Mouse (Mus musculus): ENCODE results near the gene Ahcyl2. TPM values are rescaled to one million over a fixed set of nuclear protein-coding genes. Genes with fewer than 3 reads are reported as not detected.

Ahcyl2 gene
- polyA plus RNA-seq, 1 experiment from 2014 or later = 74.7 TPM

- no peaks in the 10 kb centered on the region for H3K9me3 ChIP-seq (ENCODE audit: control insufficient read depth)
- H3K4me2 ChIP-seq (replicated peaks; ENCODE audit: low read depth) = no peak overlapping the region; the same call in 1 of the 2 replicates
- TF ChIP-seq CTCF (IDR thresholded peaks at IDR 0.05; ENCODE audit: low read depth) = no peak
- H3K36me3 ChIP-seq (ENCODE audit: control insufficient read depth, insufficient read depth) = no peaks in the 10 kb centered on the region
- H3K27me3 ChIP-seq (replicated peaks; ENCODE audit: control insufficient read depth, insufficient read depth, low read length) = no peaks in the 10 kb centered on the region
- no peak overlapping the region for H3K4me3 ChIP-seq (ENCODE audit: low read depth, low read length)
- H3K9ac ChIP-seq (ENCODE audit: low read depth, low read length) = no peak overlapping the region
- peak; percentile 50 for ATAC-seq
- 20% methylated on average over 3 of the region's 3 CpGs for WGBS
- peaks cover 7% of the 10 kb centered on the region for H3K4me1 ChIP-seq (replicated peaks; ENCODE audit: control insufficient read depth, insufficient read depth, low read length)
- peak overlapping the region; percentile 89 for H3K27ac ChIP-seq (ENCODE audit: low read depth, low read length)
These were observed 81.0 kb downstream of the Ahcyl2 start for GRCm38 (mm10) chr6:29848808-29849207.

GRCm38 (mm10) chr6:29850096-29850495 lies 82.3 kb downstream of the Ahcyl2 start:
- Histone ChIP-seq H3K4me3 (ENCODE audit: low read depth, low read length) (no peak overlapping the region), H3K27me3 (replicated peaks; ENCODE audit: control insufficient read depth, insufficient read depth, low read length) (no peaks in the 10 kb centered on the region), H3K27ac (ENCODE audit: low read depth, low read length) (peak overlapping the region; percentile 89), H3K4me2 (replicated peaks; ENCODE audit: low read depth) (no peak overlapping the region), H3K4me1 (replicated peaks; ENCODE audit: control insufficient read depth, insufficient read depth, low read length) (peaks cover 7% of the 10 kb centered on the region), H3K36me3 (ENCODE audit: control insufficient read depth, insufficient read depth) (no peaks in the 10 kb centered on the region), H3K9ac (ENCODE audit: low read depth, low read length) (no peak overlapping the region), H3K9me3 (ENCODE audit: control insufficient read depth) (no peaks in the 10 kb centered on the region)
- TF ChIP-seq CTCF (IDR thresholded peaks at IDR 0.05; ENCODE audit: low read depth) = no peak
- ATAC-seq = no peak
- WGBS = 76% methylated on average over 1 of the region's 1 CpGs

- H3K27me3 ChIP-seq (replicated peaks; ENCODE audit: control insufficient read depth, insufficient read depth, low read length) = no peaks in the 10 kb centered on the region
- H3K9me3 ChIP-seq (ENCODE audit: control insufficient read depth) = no peaks in the 10 kb centered on the region
- WGBS = 52% methylated on average over 2 of the region's 2 CpGs
- H3K9ac ChIP-seq (ENCODE audit: low read depth, low read length) = no peak overlapping the region
- H3K27ac ChIP-seq (ENCODE audit: low read depth, low read length) = peak overlapping the region; percentile 89; the same call in 1 of the 2 replicates
- peaks cover 7% of the 10 kb centered on the region for H3K4me1 ChIP-seq (replicated peaks; ENCODE audit: control insufficient read depth, insufficient read depth, low read length)
- H3K36me3 ChIP-seq (ENCODE audit: control insufficient read depth, insufficient read depth) = no peaks in the 10 kb centered on the region
- no peak overlapping the region for H3K4me3 ChIP-seq (ENCODE audit: low read depth, low read length)
- no peak overlapping the region for H3K4me2 ChIP-seq (replicated peaks; ENCODE audit: low read depth)
- ATAC-seq = no peak
- TF ChIP-seq CTCF (IDR thresholded peaks at IDR 0.05; ENCODE audit: low read depth) = no peak
These were observed 82.9 kb downstream of the Ahcyl2 start for GRCm38 (mm10) chr6:29850747-29851146.

- Histone ChIP-seq H3K27me3 (replicated peaks; ENCODE audit: control insufficient read depth, insufficient read depth, low read length) (no peaks in the 10 kb centered on the region), H3K36me3 (ENCODE audit: control insufficient read depth, insufficient read depth) (no peaks in the 10 kb centered on the region), H3K9ac (ENCODE audit: low read depth, low read length) (no peak overlapping the region), H3K4me2 (replicated peaks; ENCODE audit: low read depth) (no peak overlapping the region), H3K4me3 (ENCODE audit: low read depth, low read length) (no peak overlapping the region), H3K27ac (ENCODE audit: low read depth, low read length) (no peak overlapping the region), H3K4me1 (replicated peaks; ENCODE audit: control insufficient read depth, insufficient read depth, low read length) (peaks cover 7% of the 10 kb centered on the region), H3K9me3 (ENCODE audit: control insufficient read depth) (no peaks in the 10 kb centered on the region)
- 57% methylated on average over 3 of the region's 3 CpGs for WGBS
- no peak for ATAC-seq
- no peak for TF ChIP-seq CTCF (IDR thresholded peaks at IDR 0.05; ENCODE audit: low read depth)
These were observed 84.1 kb downstream of the Ahcyl2 start for GRCm38 (mm10) chr6:29851873-29852272.

- Histone ChIP-seq H3K4me3 (ENCODE audit: low read depth, low read length) (peak overlapping the region; percentile 43), H3K27ac (ENCODE audit: low read depth, low read length) (peak overlapping the region; percentile 75)
- WGBS = 8% methylated on average over 12 of the region's 12 CpGs
These were observed 85.5 kb downstream of the Ahcyl2 start for GRCm38 (mm10) chr6:29853213-29853899.

GRCm38 (mm10) chr6:29853900-29854390 lies 86.1 kb downstream of the Ahcyl2 start:
- peaks cover 6% of the 10 kb centered on the region for H3K4me1 ChIP-seq (replicated peaks; ENCODE audit: control insufficient read depth, insufficient read depth, low read length)
- H3K9me3 ChIP-seq (ENCODE audit: control insufficient read depth) = no peaks in the 10 kb centered on the region
- ATAC-seq = peak; percentile 20
- peak overlapping the region; percentile 75 for H3K27ac ChIP-seq (ENCODE audit: low read depth, low read length)
- H3K9ac ChIP-seq (ENCODE audit: low read depth, low read length) = peak overlapping the region; percentile 35
- WGBS = 42% methylated on average over 6 of the region's 6 CpGs
- H3K36me3 ChIP-seq (ENCODE audit: control insufficient read depth, insufficient read depth) = no peaks in the 10 kb centered on the region
- peak overlapping the region; percentile 43 for H3K4me3 ChIP-seq (ENCODE audit: low read depth, low read length)
- no peaks in the 10 kb centered on the region for H3K27me3 ChIP-seq (replicated peaks; ENCODE audit: control insufficient read depth, insufficient read depth, low read length)
- H3K4me2 ChIP-seq (replicated peaks; ENCODE audit: low read depth) = peak overlapping the region; percentile 66
- no peak for TF ChIP-seq CTCF (IDR thresholded peaks at IDR 0.05; ENCODE audit: low read depth)

More at GRCm38 (mm10) chr6:29853213-29853899, 85.5 kb downstream of the Ahcyl2 start:
- peak overlapping the region; percentile 66 for H3K4me2 ChIP-seq (replicated peaks; ENCODE audit: low read depth)
- no peaks in the 10 kb centered on the region for H3K36me3 ChIP-seq (ENCODE audit: control insufficient read depth, insufficient read depth)
- no peaks in the 10 kb centered on the region for H3K9me3 ChIP-seq (ENCODE audit: control insufficient read depth)
- H3K27me3 ChIP-seq (replicated peaks; ENCODE audit: control insufficient read depth, insufficient read depth, low read length) = no peaks in the 10 kb centered on the region
- peak overlapping the region; percentile 35 for H3K9ac ChIP-seq (ENCODE audit: low read depth, low read length)
- peaks cover 7% of the 10 kb centered on the region for H3K4me1 ChIP-seq (replicated peaks; ENCODE audit: control insufficient read depth, insufficient read depth, low read length)
- peak; percentile 86 for ATAC-seq
- TF ChIP-seq CTCF (IDR thresholded peaks at IDR 0.05; ENCODE audit: low read depth) = peak; percentile 87
